Mouse (Mus musculus): ENCODE measurements at regions not wholly inside any gene's neighbourhood (a gene's known extent, or its start where the extent isn't known, plus 50 kb on each side); places are given as distances from the start of the nearest gene placed in this dataset.

GRCm38 (mm10) chr14:54185265-54185830, 68.6 kb downstream of the Dad1 start:
- no peak for DNase-seq (ENCODE audit: extremely low spot score)

DNA sequence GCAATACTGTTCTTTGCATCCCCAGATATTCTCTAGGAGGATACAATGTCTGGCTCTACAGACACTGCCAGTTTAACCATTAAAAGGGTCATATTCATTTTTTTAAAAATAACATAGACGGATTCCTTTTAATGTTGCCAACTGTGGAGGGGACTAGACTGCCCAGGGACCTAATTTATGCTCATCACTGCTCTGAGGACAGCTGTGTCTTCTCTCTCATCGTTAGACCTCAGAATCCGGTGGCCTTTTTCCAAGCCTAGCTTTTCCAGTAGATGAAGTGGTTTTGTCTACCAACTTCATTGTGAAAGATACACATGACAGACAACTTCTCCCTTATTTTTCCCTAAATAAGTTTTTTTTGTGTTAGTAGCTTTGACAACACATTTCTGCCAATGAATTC, 70.0 kb downstream of the Dad1 start:
- DNase-seq (ENCODE audit: extremely low spot score), result no peak

DNA sequence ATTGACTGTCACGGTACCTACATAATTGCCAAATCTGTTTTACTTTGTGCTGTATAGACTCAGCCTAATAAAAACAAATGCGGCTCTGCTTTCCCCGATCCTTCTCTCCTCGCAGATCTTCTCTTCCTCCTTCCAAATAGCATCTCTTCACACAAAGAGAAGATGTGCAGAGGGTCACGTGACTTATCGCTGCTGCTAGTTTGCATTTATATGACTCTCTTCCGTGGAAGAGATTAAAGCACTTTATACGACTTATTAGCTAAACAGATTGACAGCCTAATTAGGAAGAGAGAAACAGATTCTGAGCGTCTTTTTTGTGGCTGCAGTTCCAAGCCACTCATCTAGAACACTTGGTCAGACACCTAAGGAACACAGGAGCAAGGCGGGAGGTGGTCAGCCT, 71.1 kb downstream of the Dad1 start:
- DNase-seq (ENCODE audit: extremely low spot score), result no peak

DNA sequence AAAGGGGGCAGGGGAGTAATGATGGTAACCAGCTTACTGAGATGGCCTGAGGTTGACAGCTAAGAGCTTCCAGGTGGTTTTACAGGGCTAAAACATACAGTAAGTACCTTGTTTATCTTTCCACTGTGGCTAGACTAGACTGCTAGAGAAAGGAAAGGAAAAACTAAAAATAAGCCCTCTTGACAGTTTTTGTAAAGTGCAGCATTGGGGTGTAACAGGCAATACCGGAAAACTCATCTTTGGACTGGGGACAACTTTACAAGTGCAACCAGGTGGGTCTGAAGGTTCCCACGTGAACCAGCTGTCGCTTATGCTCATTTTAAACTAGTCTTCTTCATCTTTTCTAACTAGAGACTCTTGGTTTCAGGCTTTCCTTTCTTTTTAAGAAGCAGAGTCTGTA, 72.6 kb downstream of the Dad1 start:
- DNase-seq (ENCODE audit: extremely low spot score), result no peak

- DNase-seq (ENCODE audit: extremely low spot score), result no peak
Observed at GRCm38 (mm10) chr14:54180754-54181153, 73.2 kb downstream of the Dad1 start.

GRCm38 (mm10) chr14:54180271-54180670, 73.6 kb downstream of the Dad1 start:
- DNase-seq (ENCODE audit: extremely low spot score), result no peak

DNA sequence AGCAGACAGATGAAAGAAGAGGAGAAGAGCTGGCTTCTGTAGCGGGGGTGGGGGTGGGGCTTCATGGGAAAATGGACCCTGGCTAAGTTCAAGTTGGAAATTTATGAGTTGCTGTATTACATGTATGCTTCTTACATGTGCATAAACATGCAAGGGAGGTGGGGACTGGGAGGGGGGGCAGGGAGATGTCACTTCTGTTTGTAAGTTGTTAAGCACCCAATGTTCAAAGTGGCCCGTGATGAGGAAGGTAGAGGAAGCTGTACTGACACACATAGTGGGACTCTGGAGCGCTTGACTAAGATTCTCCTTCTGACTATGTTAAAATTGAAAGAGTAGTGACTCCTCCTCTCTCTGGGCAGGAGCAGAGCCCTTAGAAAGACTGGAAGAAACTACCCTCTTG, 75.0 kb downstream of the Dad1 start:
- no peak for DNase-seq (ENCODE audit: extremely low spot score)

- DNase-seq (ENCODE audit: extremely low spot score), result no peak
Observed at GRCm38 (mm10) chr14:54176469-54176868, 77.4 kb downstream of the Dad1 start.

DNA sequence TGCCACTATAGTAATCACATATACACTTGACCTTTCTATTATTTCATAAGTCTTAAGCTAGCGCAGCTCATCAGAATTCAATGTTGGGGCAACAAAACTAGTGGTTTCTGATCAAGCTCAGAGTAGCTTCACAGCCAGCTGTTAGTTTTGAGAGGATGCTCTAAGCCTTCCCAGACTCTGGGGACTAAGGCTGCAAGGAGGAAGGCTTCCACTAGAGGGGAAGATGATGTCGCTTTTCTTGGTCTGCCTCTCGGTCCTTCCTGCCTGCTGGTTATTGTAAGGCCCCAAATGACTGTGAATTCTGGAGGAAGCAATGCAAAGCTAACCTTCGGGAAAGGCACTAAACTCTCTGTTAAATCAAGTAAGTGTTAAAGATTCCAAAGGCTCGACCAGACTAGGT, 78.4 kb downstream of the Dad1 start:
- DNase-seq (ENCODE audit: extremely low spot score), result no peak

GRCm38 (mm10) chr14:54173316-54173715, 80.6 kb downstream of the Dad1 start:
- no peak for DNase-seq (ENCODE audit: extremely low spot score)

DNA sequence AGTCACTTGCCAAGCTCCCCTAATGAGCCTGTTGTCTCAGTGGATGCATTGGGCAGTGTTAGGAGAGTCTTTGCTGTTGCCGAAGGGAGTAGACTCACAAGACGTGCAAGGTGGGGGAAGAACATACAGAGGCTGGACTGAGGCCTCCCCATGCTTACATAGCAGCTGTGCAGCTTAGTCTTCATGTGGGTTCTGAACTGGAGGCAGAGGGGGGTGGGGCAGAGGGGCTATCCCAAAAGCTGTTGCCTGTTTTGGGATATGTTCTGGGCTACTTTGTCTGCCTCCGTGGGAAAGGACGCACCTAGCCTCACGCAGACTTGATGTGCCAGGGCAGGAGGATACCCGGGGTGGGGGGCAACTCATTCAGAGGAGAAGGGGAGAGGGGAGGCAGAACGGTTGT, 84.7 kb downstream of the Dad1 start:
- no peak for DNase-seq (ENCODE audit: extremely low spot score)

DNA sequence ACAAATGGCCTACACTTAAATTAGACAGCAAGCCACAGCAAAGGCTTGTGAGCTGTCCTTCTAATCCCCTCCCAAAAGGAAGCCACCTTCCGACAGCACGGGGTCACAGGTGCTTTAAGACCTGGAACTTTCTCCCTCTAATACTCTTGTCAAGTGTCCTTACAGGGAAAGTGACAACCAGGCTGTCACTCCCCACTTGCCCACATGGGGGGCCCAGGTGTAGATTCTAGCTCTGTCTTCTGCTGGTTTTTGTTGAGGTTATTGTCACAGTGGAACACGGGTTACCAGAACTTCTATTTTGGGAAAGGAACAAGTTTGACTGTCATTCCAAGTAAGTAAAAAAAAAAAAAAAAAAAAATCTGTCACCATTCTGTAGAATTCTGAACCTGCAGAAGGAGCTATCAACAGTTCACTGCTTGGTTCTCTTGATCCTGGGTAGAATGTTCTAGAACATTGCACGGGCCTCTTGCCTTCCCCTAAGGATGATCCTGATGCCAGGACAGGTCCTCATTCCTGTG, 85.4 kb downstream of the Dad1 start:
- DNase-seq (ENCODE audit: extremely low spot score), result no peak

DNA sequence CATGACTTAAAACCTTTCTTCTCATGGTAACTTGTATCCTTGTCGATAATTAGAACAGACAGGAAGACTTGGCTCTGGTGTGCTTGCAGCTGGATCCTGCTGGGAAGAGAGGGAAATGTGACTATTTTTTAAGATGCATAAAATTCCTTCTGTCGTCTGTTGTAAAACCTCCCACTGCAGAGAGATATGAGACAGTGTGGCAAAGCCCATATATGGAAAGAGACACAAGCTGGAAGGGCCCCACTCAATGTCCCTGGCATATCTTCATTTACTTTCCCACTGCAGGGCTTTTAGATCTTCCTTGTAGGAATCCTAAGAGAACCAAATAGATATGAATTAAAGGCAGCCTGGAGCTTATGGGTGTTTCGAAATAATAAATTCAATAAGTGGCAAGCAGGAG, 87.8 kb downstream of the Dad1 start:
- no peak for DNase-seq (ENCODE audit: extremely low spot score)

DNA sequence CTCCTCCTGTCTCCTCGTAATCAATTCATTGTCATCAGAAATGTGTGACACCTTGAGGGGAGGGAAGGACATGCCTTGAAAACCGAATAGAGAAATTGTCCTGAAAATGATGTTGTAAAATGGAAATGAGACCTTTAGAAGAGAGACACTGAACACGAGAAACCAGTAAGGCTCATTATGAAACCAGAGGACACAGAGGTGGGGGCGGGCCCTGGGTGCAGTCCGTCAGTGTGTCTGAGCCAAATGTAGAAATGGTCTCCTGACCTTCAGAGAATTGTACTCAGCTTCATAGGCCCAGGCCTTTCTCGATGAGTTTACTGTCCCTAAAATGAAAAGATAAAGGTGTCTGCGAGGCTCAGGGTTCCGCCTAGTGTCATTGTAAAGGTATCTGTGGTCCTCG, 89.0 kb downstream of the Dad1 start:
- DNase-seq (ENCODE audit: extremely low spot score), result no peak

- no peak for DNase-seq (ENCODE audit: extremely low spot score)
Observed at GRCm38 (mm10) chr14:54161916-54162315, 92.0 kb downstream of the Dad1 start.

DNA sequence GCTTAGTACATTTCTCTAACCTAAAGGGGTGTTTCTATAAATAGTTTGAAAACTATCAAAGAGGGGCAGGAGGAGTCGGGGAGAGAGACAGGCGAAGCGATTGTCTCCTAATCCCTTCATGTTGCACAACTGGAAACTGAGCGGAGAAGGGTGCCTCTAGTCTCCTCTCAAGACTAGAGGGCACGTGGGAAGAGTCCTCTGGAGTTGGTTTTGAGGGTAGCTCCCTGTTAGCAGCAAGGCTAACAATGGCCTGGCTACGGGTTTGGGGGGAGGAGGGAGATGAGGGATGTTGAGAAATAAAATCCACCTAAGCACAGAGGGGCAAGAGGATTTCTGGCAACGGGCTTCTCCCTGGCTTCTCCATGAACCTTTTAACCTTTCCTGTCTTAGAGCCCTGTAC, 92.7 kb downstream of the Dad1 start:
- no peak for DNase-seq (ENCODE audit: extremely low spot score)

- DNase-seq (ENCODE audit: extremely low spot score), result no peak
Observed at GRCm38 (mm10) chr14:54159816-54160215, 94.1 kb downstream of the Dad1 start.

GRCm38 (mm10) chr14:54158214-54158965, 95.5 kb downstream of the Dad1 start:
- no peak for DNase-seq (ENCODE audit: extremely low spot score)

DNA sequence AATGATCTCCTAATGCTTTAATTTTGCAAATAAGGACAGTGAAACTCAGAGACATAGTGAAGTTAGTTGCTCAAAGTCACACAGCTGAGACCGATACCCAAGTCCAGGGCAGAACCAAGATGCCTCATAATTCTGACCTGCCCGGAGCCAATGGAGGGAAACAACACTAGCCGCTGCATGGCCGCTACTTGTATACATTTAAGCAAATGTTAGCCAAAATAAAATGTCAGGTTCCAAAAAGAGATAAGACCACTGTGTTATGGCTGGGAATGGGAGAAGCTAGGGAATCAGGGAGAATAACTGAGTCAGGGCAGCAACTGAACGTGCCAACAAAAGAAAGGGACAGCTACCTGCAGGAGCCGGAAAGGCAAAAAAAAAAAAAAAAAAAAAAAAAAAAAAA, 97.4 kb downstream of the Dad1 start:
- no peak for DNase-seq (ENCODE audit: extremely low spot score)

DNA sequence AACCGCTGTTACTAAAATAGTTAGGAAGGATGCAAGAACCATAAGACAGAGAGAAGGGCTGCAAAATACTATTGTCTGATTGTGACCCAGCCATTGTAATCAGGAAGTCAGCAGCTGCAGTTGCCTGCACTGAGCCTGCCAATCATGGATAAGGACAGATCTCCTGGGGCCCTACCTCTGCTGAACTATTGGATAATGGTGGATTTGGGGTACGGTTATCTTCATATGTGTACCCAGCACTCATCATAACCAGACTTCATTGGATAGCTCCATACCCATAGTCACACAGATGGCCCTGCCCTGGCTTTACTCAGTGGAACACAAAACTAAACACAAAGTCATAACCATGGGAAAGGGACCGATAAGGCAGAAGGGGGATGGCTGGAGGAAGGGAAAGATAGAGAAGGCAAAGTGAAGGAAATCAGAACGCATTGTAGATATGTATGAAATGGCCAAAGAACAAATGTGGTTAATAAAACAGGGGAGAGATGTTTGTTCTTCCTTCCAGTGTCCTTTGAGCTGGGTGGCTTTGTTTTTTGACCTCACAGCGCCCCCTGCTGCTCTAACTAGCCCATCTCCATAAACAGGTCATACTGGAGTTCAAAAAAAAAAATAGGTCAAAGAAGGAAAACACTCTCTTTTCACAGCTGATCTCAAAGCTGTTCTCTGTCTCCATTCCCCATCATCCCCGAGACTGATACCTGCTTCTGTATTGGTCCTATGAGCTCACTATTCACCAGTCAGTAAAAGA, 101.2 kb downstream of the Dad1 start:
- DNase-seq (ENCODE audit: extremely low spot score), result peak; percentile 65

DNA sequence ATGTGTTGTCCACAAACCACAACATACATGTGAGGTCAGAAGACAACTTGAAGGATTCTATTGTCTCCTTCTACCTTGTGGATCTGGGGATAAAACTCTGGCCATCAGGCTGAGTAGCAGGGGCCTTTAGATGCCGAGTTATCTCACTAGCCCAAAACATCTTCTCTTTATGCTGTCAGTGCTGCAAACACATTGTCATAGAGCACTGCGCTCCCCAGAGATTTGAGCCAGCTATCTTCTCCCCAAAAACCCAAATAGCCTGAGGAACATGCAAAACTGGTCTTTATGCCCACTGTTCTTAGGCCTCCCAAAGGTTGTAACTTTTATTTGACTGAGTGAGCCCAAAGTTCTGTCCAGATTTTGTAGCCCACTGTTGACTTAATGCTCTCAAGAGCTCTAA, 102.0 kb downstream of the Dad1 start:
- no peak for DNase-seq (ENCODE audit: extremely low spot score)

GRCm38 (mm10) chr14:54151272-54151671, 102.6 kb downstream of the Dad1 start:
- no peak for DNase-seq (ENCODE audit: extremely low spot score)

DNA sequence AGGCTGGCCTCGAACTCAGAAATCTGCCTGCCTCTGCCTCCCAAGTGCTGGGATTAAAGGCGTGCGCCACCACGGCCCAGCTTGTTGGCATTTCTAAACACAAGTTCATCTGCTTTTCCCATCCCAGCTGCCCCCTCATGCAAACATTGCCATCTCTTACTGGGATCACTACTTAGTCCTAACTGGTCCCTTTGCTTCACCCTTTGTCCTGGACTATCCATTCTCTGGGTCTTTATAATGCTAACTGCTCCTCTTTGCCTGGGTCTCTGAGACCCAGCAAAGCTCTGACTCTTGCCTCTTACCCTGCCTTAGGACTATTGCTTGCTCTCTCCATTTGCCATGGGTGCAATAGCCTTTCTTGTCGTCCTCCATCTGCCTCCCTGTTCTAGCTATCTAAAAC, 103.7 kb downstream of the Dad1 start:
- no peak for DNase-seq (ENCODE audit: extremely low spot score)

Data from embryo, embryonic 9.5 days (tissue).